Mouse (Mus musculus): ENCODE results near the gene Utp18. TPM values are rescaled to one million over a fixed set of nuclear protein-coding genes. Genes with fewer than 3 reads are reported as not detected.

The Utp18 gene
- polyA plus RNA-seq, 1 experiment from 2014 or later: 18.9 TPM

DNA sequence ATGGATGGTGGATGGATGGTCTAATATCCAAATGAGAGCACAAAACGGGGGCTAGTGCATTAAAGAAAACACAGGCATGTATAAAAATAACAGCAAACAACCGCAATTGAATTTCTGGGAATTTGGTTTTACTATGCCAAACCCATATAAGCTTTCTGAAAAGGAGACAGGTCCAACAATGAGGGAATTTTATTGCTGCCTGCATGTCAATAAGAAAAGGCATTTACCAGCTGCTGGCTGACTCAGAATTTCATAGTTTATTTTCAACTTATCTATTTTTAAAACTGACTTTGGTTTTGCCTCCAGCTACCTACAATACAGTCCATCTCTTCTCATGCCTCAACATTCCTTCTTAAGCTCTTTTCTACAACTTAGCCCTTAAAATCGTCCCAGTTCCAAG, 33.0 kb downstream of the Utp18 start:
- Histone ChIP-seq H3K4me3 (replicated peaks; ENCODE audit: low read length) (no peak overlapping the region), H3K36me3 (ENCODE audit: control insufficient read depth, insufficient read depth, low read length) (no peaks in the 10 kb centered on the region), H3K4me1 (ENCODE audit: control insufficient read depth, insufficient read depth, low read length) (no peaks in the 10 kb centered on the region), H3K27me3 (ENCODE audit: control insufficient read depth, insufficient read depth, low read length) (no peaks in the 10 kb centered on the region), H3K9ac (ENCODE audit: low read length) (no peak overlapping the region), H3K27ac (ENCODE audit: low read length) (no peak overlapping the region), H3K4me2 (ENCODE audit: low read depth, low read length) (no peak overlapping the region), H3K9me3 (replicated peaks; ENCODE audit: control insufficient read depth, low read length) (no peaks in the 10 kb centered on the region)
- 81% methylated on average over 3 of the region's 3 CpGs for WGBS
- ATAC-seq (ENCODE audit: insufficient read depth, low FRiP score): no peak

DNA sequence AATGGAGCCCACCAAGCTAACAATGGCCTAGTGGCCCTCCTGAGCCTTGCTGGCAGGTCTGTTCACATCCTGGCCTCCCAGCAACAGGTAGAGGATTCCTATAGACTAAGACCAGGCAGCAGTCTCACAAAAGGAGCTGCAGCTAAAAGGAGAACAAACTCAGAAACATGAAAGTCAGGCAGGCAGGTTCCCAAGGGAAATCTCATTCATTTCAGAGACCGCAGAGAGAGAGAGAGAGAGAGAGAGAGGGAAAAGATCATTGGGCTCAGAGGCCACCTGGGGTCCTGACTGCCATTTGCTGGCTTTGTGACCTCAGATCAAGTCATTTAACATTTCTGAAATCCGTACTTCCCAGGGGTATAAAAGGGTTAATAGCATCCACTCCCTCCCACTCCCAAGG, 38.2 kb downstream of the Utp18 start:
- no peak overlapping the region for H3K27ac ChIP-seq (ENCODE audit: low read length)
- H3K36me3 ChIP-seq (ENCODE audit: control insufficient read depth, insufficient read depth, low read length): no peaks in the 10 kb centered on the region
- H3K4me1 ChIP-seq (ENCODE audit: control insufficient read depth, insufficient read depth, low read length): no peaks in the 10 kb centered on the region
- ATAC-seq (ENCODE audit: insufficient read depth, low FRiP score): no peak
- H3K4me3 ChIP-seq (replicated peaks; ENCODE audit: low read length): no peak overlapping the region
- H3K9ac ChIP-seq (ENCODE audit: low read length): no peak overlapping the region
- H3K9me3 ChIP-seq (replicated peaks; ENCODE audit: control insufficient read depth, low read length): no peaks in the 10 kb centered on the region
- no peak overlapping the region for H3K4me2 ChIP-seq (ENCODE audit: low read depth, low read length)
- no peaks in the 10 kb centered on the region for H3K27me3 ChIP-seq (ENCODE audit: control insufficient read depth, insufficient read depth, low read length)
- WGBS: 40% methylated on average over 2 of the region's 2 CpGs

DNA sequence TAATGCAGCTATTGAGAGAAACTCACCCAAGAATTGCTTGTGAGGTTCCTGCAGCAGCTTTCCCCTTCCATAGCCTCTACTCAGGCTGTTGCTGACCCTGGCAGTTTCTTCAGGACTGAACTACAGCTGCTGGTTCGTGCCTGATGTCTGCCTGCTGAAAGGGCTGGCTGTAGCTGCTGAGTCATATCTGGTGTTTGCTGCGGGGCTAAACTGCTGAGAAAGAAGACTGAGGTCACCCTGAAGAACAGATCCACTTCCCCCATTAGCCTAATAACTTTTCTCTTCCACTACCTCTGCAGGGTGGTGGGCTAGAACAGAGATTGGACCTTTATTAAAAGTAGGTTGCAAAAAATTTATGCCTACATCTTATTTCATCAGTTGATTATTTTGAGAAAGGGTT, 49.8 kb downstream of the Utp18 start:
- H3K27ac ChIP-seq (ENCODE audit: low read length): no peak overlapping the region
- no peak for ATAC-seq (ENCODE audit: insufficient read depth, low FRiP score)

DNA sequence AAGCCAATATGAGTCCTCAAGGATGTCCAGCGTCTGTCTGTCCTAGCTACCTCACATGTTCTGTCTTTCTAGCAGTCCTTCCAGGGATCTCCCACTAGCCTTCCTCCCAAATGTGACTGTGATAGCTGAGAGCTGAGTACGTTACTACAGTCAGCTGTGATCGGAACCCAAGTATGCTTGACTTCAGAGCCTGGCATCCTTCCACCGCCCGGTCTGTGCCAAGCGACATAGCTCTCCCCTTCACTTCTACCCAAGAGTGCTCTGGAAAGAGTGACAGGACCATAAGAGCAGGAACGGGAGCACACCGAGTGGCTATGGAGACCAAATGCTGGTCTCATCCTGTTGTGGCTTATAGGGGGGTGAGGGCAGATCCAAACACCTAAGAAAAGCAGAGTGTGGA, 55.6 kb downstream of the Utp18 start:
- Histone ChIP-seq H3K27ac (ENCODE audit: low read length) (no peak overlapping the region), H3K4me3 (replicated peaks; ENCODE audit: low read length) (no peak overlapping the region), H3K36me3 (ENCODE audit: control insufficient read depth, insufficient read depth, low read length) (no peaks in the 10 kb centered on the region), H3K9ac (ENCODE audit: low read length) (no peak overlapping the region), H3K27me3 (ENCODE audit: control insufficient read depth, insufficient read depth, low read length) (no peaks in the 10 kb centered on the region), H3K4me1 (ENCODE audit: control insufficient read depth, insufficient read depth, low read length) (no peaks in the 10 kb centered on the region), H3K4me2 (ENCODE audit: low read depth, low read length) (no peak overlapping the region), H3K9me3 (replicated peaks; ENCODE audit: control insufficient read depth, low read length) (no peaks in the 10 kb centered on the region)
- ATAC-seq (ENCODE audit: insufficient read depth, low FRiP score): no peak
- WGBS: 88% methylated on average over 8 of the region's 8 CpGs

More for the DNA sequence above, 49.8 kb downstream of the Utp18 start:
- Histone ChIP-seq H3K9me3 (replicated peaks; ENCODE audit: control insufficient read depth, low read length) (no peaks in the 10 kb centered on the region), H3K27me3 (ENCODE audit: control insufficient read depth, insufficient read depth, low read length) (no peaks in the 10 kb centered on the region), H3K4me3 (replicated peaks; ENCODE audit: low read length) (no peak overlapping the region), H3K9ac (ENCODE audit: low read length) (no peak overlapping the region), H3K4me2 (ENCODE audit: low read depth, low read length) (no peak overlapping the region), H3K36me3 (ENCODE audit: control insufficient read depth, insufficient read depth, low read length) (no peaks in the 10 kb centered on the region), H3K4me1 (ENCODE audit: control insufficient read depth, insufficient read depth, low read length) (no peaks in the 10 kb centered on the region)
- 53% methylated on average over 2 of the region's 2 CpGs for WGBS

DNA sequence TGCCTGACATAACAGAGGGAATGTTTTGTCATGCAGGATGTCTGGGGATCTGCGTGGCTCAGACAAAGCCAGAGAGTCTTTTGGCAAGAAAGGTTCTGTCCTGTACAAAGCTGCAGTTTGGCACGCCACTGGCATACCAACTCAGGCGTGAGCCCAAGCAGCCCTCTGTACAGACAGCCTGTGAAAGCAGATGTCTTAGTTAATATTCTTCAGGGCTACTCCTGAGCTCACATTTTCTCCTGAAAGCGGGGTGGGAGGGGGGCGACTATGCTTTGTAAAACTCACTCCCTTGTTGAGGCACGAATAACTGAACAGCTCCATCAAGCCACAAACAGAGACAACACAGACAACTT, 56.3 kb downstream of the Utp18 start:
- no peak overlapping the region for H3K4me2 ChIP-seq (ENCODE audit: low read depth, low read length)
- no peaks in the 10 kb centered on the region for H3K9me3 ChIP-seq (replicated peaks; ENCODE audit: control insufficient read depth, low read length)
- no peaks in the 10 kb centered on the region for H3K36me3 ChIP-seq (ENCODE audit: control insufficient read depth, insufficient read depth, low read length)
- H3K9ac ChIP-seq (ENCODE audit: low read length): no peak overlapping the region
- H3K4me3 ChIP-seq (replicated peaks; ENCODE audit: low read length): no peak overlapping the region
- WGBS: 75% methylated on average over 6 of the region's 6 CpGs
- H3K27me3 ChIP-seq (ENCODE audit: control insufficient read depth, insufficient read depth, low read length): no peaks in the 10 kb centered on the region
- H3K4me1 ChIP-seq (ENCODE audit: control insufficient read depth, insufficient read depth, low read length): no peaks in the 10 kb centered on the region
- ATAC-seq (ENCODE audit: insufficient read depth, low FRiP score): no peak
- H3K27ac ChIP-seq (ENCODE audit: low read length): no peak overlapping the region

DNA sequence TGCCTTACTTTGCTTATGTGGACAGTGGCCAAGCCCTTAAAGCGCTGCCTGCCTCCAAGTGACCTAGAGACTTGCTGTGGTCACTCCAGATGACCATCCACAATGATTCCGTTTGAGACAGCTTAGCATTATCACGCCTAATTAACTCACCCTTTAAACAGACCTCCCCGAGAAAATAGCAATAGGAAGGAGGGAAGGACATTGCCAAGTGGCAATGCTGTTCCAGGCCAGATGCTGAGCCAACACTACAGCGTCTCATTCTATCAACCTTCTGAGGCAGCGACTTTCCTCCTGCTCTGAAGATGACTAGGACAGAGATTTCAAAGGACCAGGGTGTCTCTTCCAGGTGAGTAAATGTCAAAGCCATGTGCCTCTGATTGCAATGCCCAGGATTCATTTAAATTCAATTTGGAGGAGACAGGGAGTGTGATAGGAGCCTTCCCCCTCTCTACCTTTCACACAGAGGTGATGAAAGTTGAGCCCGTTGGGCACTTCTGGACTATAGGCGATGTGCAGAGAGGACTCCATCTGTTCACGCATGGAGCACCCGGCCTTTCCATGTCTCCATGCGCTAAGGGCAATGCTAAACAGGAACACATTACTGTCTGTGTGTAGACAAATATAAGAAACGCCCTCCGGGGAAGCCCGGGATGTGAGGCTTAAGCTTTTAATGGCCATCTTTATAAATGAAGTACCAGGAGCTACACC, 56.8 kb downstream of the Utp18 start:
- H3K27me3 ChIP-seq (ENCODE audit: control insufficient read depth, insufficient read depth, low read length): no peaks in the 10 kb centered on the region
- 76% methylated on average over 14 of the region's 14 CpGs for WGBS

DNA sequence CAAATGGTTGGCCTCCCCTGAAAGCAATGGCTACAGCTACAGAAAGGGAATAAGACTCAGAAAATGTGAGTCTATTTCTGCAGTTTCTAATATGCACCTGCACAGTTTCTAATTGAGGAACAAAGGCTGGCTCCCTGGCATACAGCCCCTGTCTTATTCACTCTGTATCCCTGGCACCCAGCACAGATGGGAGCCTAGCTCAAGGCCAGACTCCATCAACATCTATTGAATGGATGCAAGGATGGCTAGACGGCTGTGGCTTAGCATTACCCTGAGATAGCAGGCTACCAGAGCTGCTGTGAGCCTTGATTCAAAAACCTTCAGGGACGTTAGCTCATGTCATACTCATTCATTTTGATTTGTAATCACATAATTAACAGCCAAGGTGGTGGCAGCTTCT, 63.3 kb downstream of the Utp18 start:
- Histone ChIP-seq H3K36me3 (ENCODE audit: control insufficient read depth, insufficient read depth, low read length) (no peaks in the 10 kb centered on the region), H3K27me3 (ENCODE audit: control insufficient read depth, insufficient read depth, low read length) (no peaks in the 10 kb centered on the region), H3K9ac (ENCODE audit: low read length) (no peak overlapping the region), H3K4me2 (ENCODE audit: low read depth, low read length) (no peak overlapping the region), H3K9me3 (replicated peaks; ENCODE audit: control insufficient read depth, low read length) (no peaks in the 10 kb centered on the region), H3K4me3 (replicated peaks; ENCODE audit: low read length) (no peak overlapping the region), H3K27ac (ENCODE audit: low read length) (no peak overlapping the region), H3K4me1 (ENCODE audit: control insufficient read depth, insufficient read depth, low read length) (no peaks in the 10 kb centered on the region)
- no peak for ATAC-seq (ENCODE audit: insufficient read depth, low FRiP score)
- 73% methylated on average over 2 of the region's 2 CpGs for WGBS

More for the DNA sequence above, 56.8 kb downstream of the Utp18 start:
- H3K4me1 ChIP-seq (ENCODE audit: control insufficient read depth, insufficient read depth, low read length): no peaks in the 10 kb centered on the region
- H3K9me3 ChIP-seq (replicated peaks; ENCODE audit: control insufficient read depth, low read length): no peaks in the 10 kb centered on the region
- H3K4me3 ChIP-seq (replicated peaks; ENCODE audit: low read length): no peak overlapping the region
- H3K36me3 ChIP-seq (ENCODE audit: control insufficient read depth, insufficient read depth, low read length): no peaks in the 10 kb centered on the region
- no peak overlapping the region for H3K27ac ChIP-seq (ENCODE audit: low read length)
- ATAC-seq (ENCODE audit: insufficient read depth, low FRiP score): no peak
- H3K9ac ChIP-seq (ENCODE audit: low read length): no peak overlapping the region
- no peak overlapping the region for H3K4me2 ChIP-seq (ENCODE audit: low read depth, low read length)

DNA sequence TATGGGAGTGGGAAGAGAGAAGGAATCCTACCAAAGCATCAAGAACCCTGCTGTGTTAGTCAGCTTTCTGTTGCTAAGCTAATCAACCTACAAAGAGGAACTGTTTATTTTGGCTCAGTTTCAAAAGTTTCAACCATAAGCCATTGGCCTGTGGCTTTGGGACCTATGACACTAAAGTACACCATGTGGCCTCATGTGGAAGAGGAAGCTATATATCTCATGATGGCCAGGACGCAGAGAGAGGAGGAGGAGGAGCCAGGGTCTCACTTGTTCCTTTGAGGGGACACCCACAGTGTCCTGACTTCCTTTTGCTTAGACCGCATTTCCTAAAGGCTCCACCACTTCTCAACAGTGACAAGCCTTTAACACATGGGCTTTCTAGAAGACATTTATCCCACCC, 64.0 kb downstream of the Utp18 start:
- H3K27ac ChIP-seq (ENCODE audit: low read length): no peak overlapping the region
- ATAC-seq (ENCODE audit: insufficient read depth, low FRiP score): peak; percentile 44; the same call in 1 of the 2 replicates
- no peak overlapping the region for H3K4me2 ChIP-seq (ENCODE audit: low read depth, low read length)
- H3K27me3 ChIP-seq (ENCODE audit: control insufficient read depth, insufficient read depth, low read length): no peaks in the 10 kb centered on the region
- H3K9ac ChIP-seq (ENCODE audit: low read length): no peak overlapping the region
- H3K4me3 ChIP-seq (replicated peaks; ENCODE audit: low read length): no peak overlapping the region
- H3K36me3 ChIP-seq (ENCODE audit: control insufficient read depth, insufficient read depth, low read length): no peaks in the 10 kb centered on the region
- WGBS: 38% methylated on average over 2 of the region's 2 CpGs
- no peaks in the 10 kb centered on the region for H3K4me1 ChIP-seq (ENCODE audit: control insufficient read depth, insufficient read depth, low read length)
- H3K9me3 ChIP-seq (replicated peaks; ENCODE audit: control insufficient read depth, low read length): no peaks in the 10 kb centered on the region

DNA sequence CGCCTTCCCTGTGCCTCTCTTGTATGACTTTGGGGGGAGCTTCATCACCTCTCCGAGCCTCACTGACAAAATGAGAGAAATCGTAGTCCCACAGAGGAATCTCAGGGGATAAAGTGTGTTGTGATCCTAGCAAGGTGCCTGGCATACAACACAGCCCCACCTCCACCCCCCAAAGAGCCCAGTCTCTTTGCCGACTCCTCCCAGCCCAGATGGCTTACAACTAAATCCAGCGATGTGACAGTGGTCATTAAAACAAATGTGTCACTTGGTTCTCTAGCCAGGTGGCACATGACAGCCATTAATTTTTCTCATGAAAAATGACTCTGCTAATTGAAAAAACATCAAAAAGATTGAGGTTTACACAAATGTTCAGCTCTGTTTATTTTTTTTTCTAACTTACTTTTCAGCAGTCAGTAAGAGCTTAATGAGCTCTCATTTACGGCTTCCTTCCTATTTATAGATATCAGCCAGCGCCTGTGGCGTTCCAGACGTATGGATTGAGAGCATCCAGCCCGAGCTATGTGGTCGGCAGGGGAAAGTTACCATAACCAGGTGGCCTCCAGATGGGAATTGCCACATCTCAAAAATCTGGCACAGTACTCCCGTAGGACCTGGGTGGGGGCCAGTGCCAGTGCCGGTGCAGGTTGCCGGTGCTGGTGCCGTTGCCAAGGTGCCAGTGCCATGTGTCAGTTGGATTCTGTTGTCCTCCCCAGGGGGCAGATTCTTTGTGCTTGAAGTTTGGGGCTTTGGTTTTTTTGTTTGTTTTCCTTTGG, 67.4 kb downstream of the Utp18 start:
- no peak overlapping the region for H3K9ac ChIP-seq (ENCODE audit: low read length)

More for the DNA sequence above, 67.4 kb downstream of the Utp18 start:
- H3K27me3 ChIP-seq (ENCODE audit: control insufficient read depth, insufficient read depth, low read length): no peaks in the 10 kb centered on the region
- no peaks in the 10 kb centered on the region for H3K4me1 ChIP-seq (ENCODE audit: control insufficient read depth, insufficient read depth, low read length)
- no peak overlapping the region for H3K27ac ChIP-seq (ENCODE audit: low read length)
- no peaks in the 10 kb centered on the region for H3K9me3 ChIP-seq (replicated peaks; ENCODE audit: control insufficient read depth, low read length)
- H3K4me3 ChIP-seq (replicated peaks; ENCODE audit: low read length): no peak overlapping the region
- H3K4me2 ChIP-seq (ENCODE audit: low read depth, low read length): no peak overlapping the region
- H3K36me3 ChIP-seq (ENCODE audit: control insufficient read depth, insufficient read depth, low read length): no peaks in the 10 kb centered on the region
- 30% methylated on average over 15 of the region's 15 CpGs for WGBS
- no peak for ATAC-seq (ENCODE audit: insufficient read depth, low FRiP score)
